Mouse (Mus musculus): ENCODE results near the gene Plac1.

DNA sequence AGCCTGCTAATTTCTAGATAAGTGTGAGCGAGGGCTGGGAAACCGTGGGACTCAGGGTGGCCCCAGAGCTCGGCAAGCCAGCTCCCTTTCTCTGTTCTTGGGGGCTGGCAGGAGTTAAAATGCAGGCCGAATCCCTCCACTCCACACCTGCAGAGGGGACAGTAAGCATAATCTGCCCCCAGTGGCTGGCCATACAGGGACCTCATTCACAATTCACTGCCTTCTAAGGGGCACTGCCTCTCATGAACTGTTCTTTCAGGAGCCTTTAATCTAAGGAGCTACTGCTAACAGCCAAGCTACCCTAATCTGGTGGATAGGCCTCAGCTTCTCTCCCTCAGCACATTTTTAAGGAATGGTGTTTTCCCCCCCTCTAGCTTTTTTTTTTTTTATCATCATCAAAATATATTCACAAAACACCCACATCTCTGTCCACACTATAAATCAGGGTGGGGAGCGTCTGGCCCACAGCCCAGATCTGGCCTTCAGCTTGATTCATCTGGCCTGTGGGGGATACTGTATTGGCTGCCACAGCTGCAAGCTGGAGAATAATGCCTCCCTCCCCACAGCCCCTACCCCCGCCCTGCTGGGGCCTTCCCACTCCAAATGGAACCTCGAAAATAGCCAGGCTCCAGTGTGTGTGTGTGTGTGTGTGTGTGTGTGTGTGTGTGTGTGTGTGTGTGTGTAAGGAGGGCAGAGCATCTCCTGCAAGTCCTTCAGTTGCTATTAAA is 28.0 kb downstream of the Plac1 start:
- no peak for TF ChIP-seq CTCF (IDR thresholded peaks at IDR 0.05; ENCODE audit: low read depth)
- TF ChIP-seq EP300 (IDR thresholded peaks at IDR 0.05; ENCODE audit: low read depth): no peak; the same call in 1 of the 2 replicates

Data from heart, postnatal 0 days (tissue).